Mouse (Mus musculus) ES-E14 (cell line): Measurements from ENCODE around the gene Eml4.

Experiments
- CHD2 ChIP-seq: IDR thresholded peaks from 2 replicates; pipeline ENCODE4 v1.6.1; 2014; ENCODE audit warnings: mild to moderate bottlenecking, low read depth, low read length, inconsistent platforms
- HCFC1 ChIP-seq: IDR thresholded peaks from 2 replicates; pipeline ENCODE4 v1.6.1; 2012; ENCODE audit warnings: low read length, inconsistent platforms, borderline replicate concordance; ENCODE audit not compliant: insufficient read depth
- ZNF384 ChIP-seq: IDR thresholded peaks from 2 replicates; pipeline ENCODE4 v1.6.1; 2012; ENCODE audit warnings: low read depth, low read length, inconsistent platforms

- no peak for TF ChIP-seq HCFC1
- TF ChIP-seq ZNF384, result no peak
- no peak for TF ChIP-seq CHD2
Measured at GRCm38 (mm10) chr17:83482817-83483536, 132.2 kb downstream of the Eml4 start.
